Mouse (Mus musculus) testis, postnatal 10 days (tissue): ENCODE results near the gene Dll4.

Experiments
- DNase-seq: peaks from one replicate; pipeline ENCODE4 v3.0.0; 2021; ENCODE audit warnings: low spot score

Gene Dll4

GRCm38 (mm10) chr2:119311544-119311943, 14.0 kb upstream of the Dll4 start:
- no peak for DNase-seq

- no peak for DNase-seq
These were observed 13.1 kb upstream of the Dll4 start for GRCm38 (mm10) chr2:119312380-119312958.

GRCm38 (mm10) chr2:119313780-119314479, 11.7 kb upstream of the Dll4 start:
- no peak for DNase-seq

- no peak for DNase-seq
These were observed 10.8 kb upstream of the Dll4 start for GRCm38 (mm10) chr2:119314742-119315310.

- DNase-seq = no peak
These were observed 7.4 kb upstream of the Dll4 start for GRCm38 (mm10) chr2:119318043-119318710.

GRCm38 (mm10) chr2:119320571-119320970, 5.0 kb upstream of the Dll4 start:
- no peak for DNase-seq

- DNase-seq = no peak
These were observed 3.6 kb upstream of the Dll4 start for GRCm38 (mm10) chr2:119321771-119322586.

- no peak for DNase-seq
These were observed 2.8 kb upstream of the Dll4 start for GRCm38 (mm10) chr2:119322587-119323300.

- no peak for DNase-seq
These were observed 1.6 kb upstream of the Dll4 start for GRCm38 (mm10) chr2:119323866-119324575.

- DNase-seq = no peak
These were observed 837 bp upstream of the Dll4 start for GRCm38 (mm10) chr2:119324576-119325318.

- no peak for DNase-seq
These were observed 847 bp downstream of the Dll4 start for GRCm38 (mm10) chr2:119326161-119327101.

GRCm38 (mm10) chr2:119327102-119327480, 1.5 kb downstream of the Dll4 start:
- no peak for DNase-seq

- no peak for DNase-seq
These were observed 2.5 kb downstream of the Dll4 start for GRCm38 (mm10) chr2:119327942-119328526.

- DNase-seq = no peak
These were observed 3.0 kb downstream of the Dll4 start for GRCm38 (mm10) chr2:119328546-119328945.

- no peak for DNase-seq
These were observed 3.7 kb downstream of the Dll4 start for GRCm38 (mm10) chr2:119329123-119329817.

GRCm38 (mm10) chr2:119330795-119331194, 5.2 kb downstream of the Dll4 start:
- no peak for DNase-seq

- DNase-seq = no peak
These were observed 6.6 kb downstream of the Dll4 start for GRCm38 (mm10) chr2:119332177-119332661.

GRCm38 (mm10) chr2:119334135-119334534, 8.6 kb downstream of the Dll4 start:
- no peak for DNase-seq
